Mouse (Mus musculus): ENCODE data around the gene Grb2.

Grb2 gene

GRCm38 (mm10) chr11:115685954-115686353 lies 22.4 kb downstream of the Grb2 start:
- no peak for DNase-seq (ENCODE audit: low spot score)

- no peak for DNase-seq (ENCODE audit: low spot score)
These were observed 23.5 kb downstream of the Grb2 start for GRCm38 (mm10) chr11:115684877-115685276.

- DNase-seq (ENCODE audit: low spot score), result no peak
These were observed 25.1 kb downstream of the Grb2 start for GRCm38 (mm10) chr11:115683326-115683725.

GRCm38 (mm10) chr11:115682411-115682810 lies 26.0 kb downstream of the Grb2 start:
- no peak for DNase-seq (ENCODE audit: low spot score)

- DNase-seq (ENCODE audit: low spot score), result no peak
These were observed 28.7 kb downstream of the Grb2 start for GRCm38 (mm10) chr11:115679554-115680238.

GRCm38 (mm10) chr11:115678861-115679260 lies 29.5 kb downstream of the Grb2 start:
- DNase-seq (ENCODE audit: low spot score), result no peak

GRCm38 (mm10) chr11:115677511-115677910 lies 30.9 kb downstream of the Grb2 start:
- no peak for DNase-seq (ENCODE audit: low spot score)

GRCm38 (mm10) chr11:115676738-115677137 lies 31.7 kb downstream of the Grb2 start:
- DNase-seq (ENCODE audit: low spot score), result no peak

GRCm38 (mm10) chr11:115674235-115674865 lies 34.0 kb downstream of the Grb2 start:
- no peak for DNase-seq (ENCODE audit: low spot score)

GRCm38 (mm10) chr11:115673471-115674234 lies 34.7 kb downstream of the Grb2 start:
- no peak for DNase-seq (ENCODE audit: low spot score)

GRCm38 (mm10) chr11:115672226-115672987 lies 36.0 kb downstream of the Grb2 start:
- DNase-seq (ENCODE audit: low spot score), result no peak

- DNase-seq (ENCODE audit: low spot score), result no peak
These were observed 37.8 kb downstream of the Grb2 start for GRCm38 (mm10) chr11:115670451-115671050.

GRCm38 (mm10) chr11:115663676-115664335 lies 44.6 kb downstream of the Grb2 start:
- no peak for DNase-seq (ENCODE audit: low spot score)

- DNase-seq (ENCODE audit: low spot score), result no peak
These were observed 48.0 kb downstream of the Grb2 start for GRCm38 (mm10) chr11:115660376-115660775.

- DNase-seq (ENCODE audit: low spot score), result no peak
These were observed 49.9 kb downstream of the Grb2 start for GRCm38 (mm10) chr11:115658521-115658920.

GRCm38 (mm10) chr11:115654128-115654527 lies 54.3 kb downstream of the Grb2 start:
- no peak for DNase-seq (ENCODE audit: low spot score)

GRCm38 (mm10) chr11:115653194-115653593 lies 55.2 kb downstream of the Grb2 start:
- DNase-seq (ENCODE audit: low spot score), result no peak

GRCm38 (mm10) chr11:115651680-115652079 lies 56.7 kb downstream of the Grb2 start:
- DNase-seq (ENCODE audit: low spot score), result no peak

GRCm38 (mm10) chr11:115649706-115650105 lies 58.7 kb downstream of the Grb2 start:
- DNase-seq (ENCODE audit: low spot score), result no peak

GRCm38 (mm10) chr11:115647459-115647858 lies 60.9 kb downstream of the Grb2 start:
- peak; percentile 54 for DNase-seq (ENCODE audit: low spot score)

GRCm38 (mm10) chr11:115646439-115646838 lies 62.0 kb downstream of the Grb2 start:
- no peak for DNase-seq (ENCODE audit: low spot score)
